Mouse (Mus musculus): ENCODE data around the gene Sec23a. TPM values are rescaled to one million over a fixed set of nuclear protein-coding genes. Genes with fewer than 3 reads are reported as not detected.
A peak's percentile ranks its signal among the peaks of the same experiment; 100 is the strongest.

Gene Sec23a
- polyA plus RNA-seq, 1 experiment = 67.7 TPM

DNA sequence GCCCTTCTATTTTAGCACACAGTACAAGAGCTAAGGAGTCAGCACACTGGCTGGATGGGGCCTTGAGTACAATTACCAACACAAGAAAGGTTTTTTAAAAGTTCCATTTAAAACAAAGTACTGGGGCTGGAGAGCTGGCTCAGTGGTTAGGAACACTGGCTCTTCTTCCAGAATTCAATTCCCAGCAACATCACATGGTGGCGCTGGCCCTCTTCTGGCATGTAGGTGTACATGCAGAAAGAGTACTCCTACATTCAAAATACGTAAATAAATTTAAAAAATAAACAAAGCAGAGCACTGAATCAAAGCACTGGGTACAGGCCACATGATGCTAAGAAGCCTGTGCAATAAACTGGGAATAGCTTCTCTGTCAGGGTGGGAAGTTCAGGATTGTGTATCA, 34.9 kb downstream of the Sec23a start:
- TF ChIP-seq CTCF (IDR thresholded peaks at IDR 0.05; ENCODE audit: borderline replicate concordance, extremely low read depth, insufficient read depth, insufficient read length) = no peak; the same call in 1 of the 2 replicates
- TF ChIP-seq POLR2A (IDR thresholded peaks at IDR 0.05; ENCODE audit: borderline replicate concordance, extremely low read depth, insufficient read depth, insufficient read length, poor library complexity, severe bottlenecking) = no peak
- no peak for DNase-seq (ENCODE audit: low read depth)

DNA sequence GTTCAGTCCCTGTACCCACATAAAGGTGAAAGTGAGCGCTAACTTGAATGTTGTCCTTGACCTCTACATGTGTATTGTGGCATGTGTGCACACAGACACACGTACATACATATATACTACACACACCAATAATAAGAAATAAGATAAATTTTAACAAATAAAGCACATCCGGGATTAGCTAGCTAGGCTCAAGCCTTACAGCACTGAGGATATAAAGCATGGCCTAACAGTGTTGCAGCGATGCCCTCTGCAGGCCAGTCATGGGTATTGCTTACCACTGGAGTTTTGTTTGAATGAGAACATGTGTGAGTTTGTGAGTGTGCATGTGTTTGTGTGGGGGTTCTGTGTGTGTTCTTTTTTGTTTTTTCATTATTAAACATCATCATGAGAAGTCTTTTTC, 47.2 kb downstream of the Sec23a start:
- peak; percentile 62 for DNase-seq (ENCODE audit: low read depth)
- no peak for TF ChIP-seq POLR2A (IDR thresholded peaks at IDR 0.05; ENCODE audit: borderline replicate concordance, extremely low read depth, insufficient read depth, insufficient read length, poor library complexity, severe bottlenecking)
- TF ChIP-seq CTCF (IDR thresholded peaks at IDR 0.05; ENCODE audit: borderline replicate concordance, extremely low read depth, insufficient read depth, insufficient read length) = peak; percentile 70; the same call in 1 of the 2 replicates

DNA sequence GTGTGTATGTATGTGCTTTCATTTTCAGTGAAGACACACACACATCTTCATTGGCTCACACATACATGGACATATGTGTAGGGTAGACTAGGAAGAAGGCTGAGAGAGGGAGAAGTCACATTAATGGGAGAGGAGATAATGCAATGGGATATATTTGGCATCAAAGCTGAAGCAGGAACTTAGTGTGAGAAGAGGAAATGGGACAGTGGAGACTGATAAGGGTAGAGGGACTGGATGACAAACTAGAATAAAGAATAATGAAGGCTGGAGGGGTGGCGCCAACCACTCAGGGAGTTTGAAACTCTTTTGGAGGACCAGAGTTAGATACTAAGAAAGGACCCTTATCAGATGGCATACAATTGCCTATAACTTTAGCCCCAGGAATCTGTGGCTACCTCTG, 51.0 kb downstream of the Sec23a start:
- TF ChIP-seq CTCF (IDR thresholded peaks at IDR 0.05; ENCODE audit: borderline replicate concordance, extremely low read depth, insufficient read depth, insufficient read length) (no peak), POLR2A (IDR thresholded peaks at IDR 0.05; ENCODE audit: borderline replicate concordance, extremely low read depth, insufficient read depth, insufficient read length, poor library complexity, severe bottlenecking) (no peak)
- no peak for DNase-seq (ENCODE audit: low read depth)

DNA sequence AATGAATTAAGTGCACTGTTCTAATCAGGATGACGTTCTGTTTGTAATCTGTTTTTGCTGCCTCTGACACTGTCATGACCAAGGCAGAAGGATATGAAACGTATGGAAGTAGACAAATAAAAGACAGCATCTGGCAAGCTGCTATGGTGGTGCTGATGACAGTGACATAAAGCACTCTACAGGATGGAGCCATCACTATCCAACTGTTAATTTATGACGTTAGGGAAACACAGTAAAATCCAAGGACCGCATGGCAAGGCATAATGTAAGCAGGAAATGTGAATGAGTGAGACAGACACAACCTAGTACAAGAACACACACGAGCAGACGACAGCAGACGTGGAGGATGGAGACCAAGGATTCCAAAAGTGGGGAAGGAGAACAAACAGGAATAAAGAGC, 55.2 kb downstream of the Sec23a start:
- DNase-seq (ENCODE audit: low read depth) = no peak

DNA sequence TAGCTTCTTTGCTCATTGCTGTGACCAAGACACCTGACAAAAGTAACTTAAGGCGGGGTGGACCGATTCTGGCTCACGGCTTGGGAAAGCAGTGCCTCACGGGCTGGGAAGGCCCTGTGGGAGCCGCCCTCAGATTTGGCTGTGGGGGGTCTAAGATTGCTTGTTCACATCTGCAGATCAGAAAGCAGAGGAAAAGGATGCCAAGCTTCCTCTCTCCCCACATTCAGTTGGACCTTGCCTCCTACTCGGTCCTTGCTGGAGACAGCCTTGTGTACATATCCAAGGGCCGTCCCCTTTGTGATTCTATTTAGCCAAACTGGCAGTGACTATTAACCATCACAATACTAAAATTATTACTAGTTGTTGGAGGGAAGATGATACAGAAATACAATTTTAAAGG, 55.7 kb downstream of the Sec23a start:
- no peak for DNase-seq (ENCODE audit: low read depth)
- TF ChIP-seq CTCF (IDR thresholded peaks at IDR 0.05; ENCODE audit: borderline replicate concordance, extremely low read depth, insufficient read depth, insufficient read length) (no peak), POLR2A (IDR thresholded peaks at IDR 0.05; ENCODE audit: borderline replicate concordance, extremely low read depth, insufficient read depth, insufficient read length, poor library complexity, severe bottlenecking) (no peak)

More for the DNA sequence above, 55.2 kb downstream of the Sec23a start:
- TF ChIP-seq POLR2A (IDR thresholded peaks at IDR 0.05; ENCODE audit: borderline replicate concordance, extremely low read depth, insufficient read depth, insufficient read length, poor library complexity, severe bottlenecking) (no peak), CTCF (IDR thresholded peaks at IDR 0.05; ENCODE audit: borderline replicate concordance, extremely low read depth, insufficient read depth, insufficient read length) (no peak)

DNA sequence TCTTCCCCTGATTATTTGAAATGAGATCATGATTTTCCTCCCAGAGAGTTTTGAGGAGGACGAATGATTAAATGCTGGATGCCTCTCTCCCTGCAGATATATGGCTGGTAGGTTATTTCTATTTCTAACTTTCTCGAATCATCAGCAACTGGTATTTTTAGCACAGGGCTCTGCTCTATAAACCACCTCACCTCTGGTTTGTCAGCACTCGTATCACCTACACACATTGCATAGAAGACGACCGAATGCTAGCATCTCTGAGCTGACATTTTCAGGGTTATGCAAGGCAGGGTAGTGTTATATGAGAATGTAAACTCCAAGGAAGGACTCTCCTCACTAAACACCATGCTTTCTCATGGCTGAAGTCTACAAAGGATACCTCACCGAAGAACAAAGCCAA, 63.9 kb downstream of the Sec23a start:
- TF ChIP-seq CTCF (IDR thresholded peaks at IDR 0.05; ENCODE audit: borderline replicate concordance, extremely low read depth, insufficient read depth, insufficient read length) (no peak), POLR2A (IDR thresholded peaks at IDR 0.05; ENCODE audit: borderline replicate concordance, extremely low read depth, insufficient read depth, insufficient read length, poor library complexity, severe bottlenecking) (no peak)
- no peak for DNase-seq (ENCODE audit: low read depth)

DNA sequence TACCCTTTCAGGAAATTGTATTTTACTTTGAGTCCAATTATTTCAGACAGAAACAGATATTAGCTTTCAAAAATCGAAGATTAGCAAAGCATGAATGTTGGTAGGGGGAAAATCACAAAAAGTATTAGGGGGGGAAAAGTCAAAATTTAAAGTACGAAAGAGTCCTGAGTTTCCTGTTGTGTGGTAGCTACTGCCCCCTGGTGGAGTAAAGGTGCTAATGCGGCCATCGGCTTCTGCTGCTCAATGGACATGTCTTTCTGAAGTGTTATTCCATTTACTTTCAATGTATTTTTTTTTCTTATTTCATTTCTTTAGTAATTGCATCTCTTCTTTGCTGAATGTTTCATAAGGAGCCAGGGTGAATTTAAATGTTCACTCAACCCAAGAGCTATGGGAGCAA, 64.6 kb downstream of the Sec23a start:
- TF ChIP-seq POLR2A (IDR thresholded peaks at IDR 0.05; ENCODE audit: borderline replicate concordance, extremely low read depth, insufficient read depth, insufficient read length, poor library complexity, severe bottlenecking) = no peak
- peak; percentile 87 for TF ChIP-seq CTCF (IDR thresholded peaks at IDR 0.05; ENCODE audit: borderline replicate concordance, extremely low read depth, insufficient read depth, insufficient read length)
- DNase-seq (ENCODE audit: low read depth) = peak; percentile 80

DNA sequence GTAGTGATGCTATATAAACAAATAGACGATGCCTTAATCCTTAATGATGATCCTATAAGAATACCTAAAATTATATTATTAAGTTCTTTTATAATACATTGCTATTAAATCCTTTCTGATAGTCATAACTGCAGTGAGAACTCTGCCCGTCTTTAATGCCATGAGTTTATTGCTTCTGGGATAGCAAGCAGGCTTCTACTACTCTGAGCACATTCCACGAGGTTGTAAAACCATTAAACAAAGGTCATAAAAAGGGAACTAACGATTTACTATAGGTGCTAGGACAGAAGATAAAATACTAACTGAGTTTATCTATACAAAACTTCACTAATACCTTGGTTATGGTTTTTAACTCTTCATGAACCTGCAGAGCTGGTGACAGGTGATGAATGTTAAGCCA, 69.3 kb downstream of the Sec23a start:
- TF ChIP-seq POLR2A (IDR thresholded peaks at IDR 0.05; ENCODE audit: borderline replicate concordance, extremely low read depth, insufficient read depth, insufficient read length, poor library complexity, severe bottlenecking) (no peak), CTCF (IDR thresholded peaks at IDR 0.05; ENCODE audit: borderline replicate concordance, extremely low read depth, insufficient read depth, insufficient read length) (no peak)
- no peak for DNase-seq (ENCODE audit: low read depth)

DNA sequence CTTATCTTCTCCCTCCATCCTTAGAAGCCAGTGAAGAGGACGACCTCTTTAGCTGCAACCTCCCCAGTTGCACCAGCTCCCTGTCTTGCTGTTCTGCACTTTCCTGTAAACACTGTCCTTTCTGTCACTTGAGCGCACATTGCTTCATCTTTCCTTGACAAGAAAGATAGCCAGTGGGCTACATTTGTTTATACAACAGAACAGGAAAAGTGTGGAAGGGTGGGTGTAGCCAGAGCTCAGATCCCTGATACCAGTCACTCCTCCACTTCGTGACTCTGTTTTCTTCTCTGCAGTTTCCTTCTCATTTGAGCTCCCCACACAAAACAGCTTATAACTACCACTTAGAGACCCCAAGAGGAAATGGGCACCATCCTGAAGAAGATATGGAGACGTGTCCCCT, 77.2 kb downstream of the Sec23a start:
- DNase-seq (ENCODE audit: low read depth) = no peak
- TF ChIP-seq POLR2A (IDR thresholded peaks at IDR 0.05; ENCODE audit: borderline replicate concordance, extremely low read depth, insufficient read depth, insufficient read length, poor library complexity, severe bottlenecking) = no peak
- TF ChIP-seq CTCF (IDR thresholded peaks at IDR 0.05; ENCODE audit: borderline replicate concordance, extremely low read depth, insufficient read depth, insufficient read length) = no peak

DNA sequence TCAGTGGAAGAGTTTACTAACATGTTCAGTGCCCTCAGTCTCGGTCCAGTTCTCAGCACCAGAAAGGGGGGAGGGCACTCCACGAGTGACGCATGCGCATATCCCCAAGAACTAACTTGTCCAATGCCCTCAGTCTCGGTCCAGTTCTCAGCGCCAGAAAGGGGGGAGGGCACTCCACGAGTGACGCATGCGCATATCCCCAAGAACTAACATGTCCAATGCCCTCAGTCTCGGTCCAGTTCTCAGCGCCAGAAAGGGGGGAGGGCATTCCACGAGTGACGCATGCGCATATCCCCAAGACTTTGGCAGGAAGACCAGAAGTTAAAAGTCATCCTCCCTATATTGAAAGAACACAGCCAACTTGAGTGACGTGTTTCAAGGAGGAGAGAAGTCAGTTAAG, 86.8 kb downstream of the Sec23a start:
- DNase-seq (ENCODE audit: low read depth) = no peak
- TF ChIP-seq CTCF (IDR thresholded peaks at IDR 0.05; ENCODE audit: borderline replicate concordance, extremely low read depth, insufficient read depth, insufficient read length) (no peak), POLR2A (IDR thresholded peaks at IDR 0.05; ENCODE audit: borderline replicate concordance, extremely low read depth, insufficient read depth, insufficient read length, poor library complexity, severe bottlenecking) (no peak)

DNA sequence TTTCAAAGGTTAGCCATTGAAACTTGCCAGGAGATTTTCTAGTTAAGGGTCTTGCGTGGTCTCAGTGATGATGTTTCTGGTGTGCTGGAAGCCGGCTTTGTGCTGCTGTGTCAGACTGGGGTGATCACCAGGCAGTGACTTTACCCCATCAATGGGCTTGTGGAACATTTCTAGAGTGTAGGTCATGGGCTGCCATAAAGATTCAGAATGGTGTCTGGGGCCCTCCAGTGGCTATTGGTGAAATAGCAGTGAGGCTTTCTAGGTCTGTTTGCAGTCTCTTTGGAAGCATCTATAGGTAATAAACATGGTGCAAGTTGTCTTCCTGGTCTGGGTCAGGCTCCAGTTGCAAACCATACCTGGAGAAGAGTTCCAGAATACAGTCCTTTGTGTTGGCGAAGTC, 87.8 kb downstream of the Sec23a start:
- no peak for TF ChIP-seq POLR2A (IDR thresholded peaks at IDR 0.05; ENCODE audit: borderline replicate concordance, extremely low read depth, insufficient read depth, insufficient read length, poor library complexity, severe bottlenecking)
- TF ChIP-seq CTCF (IDR thresholded peaks at IDR 0.05; ENCODE audit: borderline replicate concordance, extremely low read depth, insufficient read depth, insufficient read length) = peak; percentile 60; the same call in 1 of the 2 replicates
- peak; percentile 62 for DNase-seq (ENCODE audit: low read depth)

DNA sequence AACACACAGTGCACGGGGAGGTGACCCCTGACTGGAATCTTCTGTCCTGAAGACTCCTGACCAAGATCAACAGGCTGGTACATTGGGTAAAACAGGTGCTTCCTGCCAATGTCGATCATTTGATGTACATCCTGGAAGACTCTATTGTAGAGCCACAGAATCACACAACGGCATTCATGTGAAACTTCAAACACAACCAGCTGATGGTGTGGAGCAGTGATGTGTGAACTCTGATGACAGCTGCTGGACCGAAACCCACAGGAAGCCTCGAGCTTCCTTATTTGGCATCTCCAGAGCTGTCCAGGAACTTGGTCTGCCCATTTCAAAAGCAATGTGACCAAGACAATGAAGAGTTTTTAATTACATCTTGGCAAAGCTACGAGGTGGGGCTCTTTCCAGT, 91.0 kb downstream of the Sec23a start:
- TF ChIP-seq CTCF (IDR thresholded peaks at IDR 0.05; ENCODE audit: borderline replicate concordance, extremely low read depth, insufficient read depth, insufficient read length) (no peak), POLR2A (IDR thresholded peaks at IDR 0.05; ENCODE audit: borderline replicate concordance, extremely low read depth, insufficient read depth, insufficient read length, poor library complexity, severe bottlenecking) (no peak)
- DNase-seq (ENCODE audit: low read depth) = peak; percentile 15

All from brain, embryonic 14.5 days (tissue).